In genomic region chr12:91742916-91743315, GRCm38 (mm10) we compare ENCODE assay signal across 23 mouse cellular contexts.
"Had no signal": no experiment of that assay in that cellular context is flagged by ENCODE, and none has a peak within 500 bp of the region (broad histone marks: within the 10 kb centered on the region; RNA-seq: fewer than 3 reads in every experiment).

No protein-coding gene starts in this region.

- H3K27ac ChIP-seq: kidney, embryonic 15.5 days; left cerebral cortex, adult 2 months; limb, embryonic 12.5 days; limb, embryonic 15.5 days; lung, embryonic 15.5 days; midbrain, embryonic 10.5 days; midbrain, embryonic 13.5 days; neural tube, embryonic 13.5 days; stomach, embryonic 15.5 days had no signal

- H3K4me2 ChIP-seq: kidney, embryonic 15.5 days; limb, embryonic 12.5 days; limb, embryonic 15.5 days; lung, embryonic 15.5 days; midbrain, embryonic 13.5 days; neural tube, embryonic 13.5 days; stomach, embryonic 15.5 days had no signal

- H3K9me3 ChIP-seq: kidney, embryonic 15.5 days; limb, embryonic 12.5 days; limb, embryonic 15.5 days; lung, embryonic 15.5 days; midbrain, embryonic 10.5 days; midbrain, embryonic 13.5 days; neural tube, embryonic 13.5 days; stomach, embryonic 15.5 days had no signal

- H3K4me1 ChIP-seq: limb, embryonic 12.5 days had no signal

- H3K36me3 ChIP-seq: limb, embryonic 12.5 days; lung, embryonic 15.5 days; midbrain, embryonic 13.5 days; stomach, embryonic 15.5 days had no signal

- H3K4me3 ChIP-seq: kidney, embryonic 15.5 days; left cerebral cortex, adult 2 months; limb, embryonic 12.5 days; limb, embryonic 15.5 days; lung, embryonic 15.5 days; midbrain, embryonic 10.5 days; midbrain, embryonic 13.5 days; myocyte; neural tube, embryonic 13.5 days; stomach, embryonic 15.5 days had no signal

- H3K27me3 ChIP-seq: kidney, embryonic 15.5 days; limb, embryonic 12.5 days; limb, embryonic 15.5 days; lung, embryonic 15.5 days; midbrain, embryonic 13.5 days; neural tube, embryonic 13.5 days; stomach, embryonic 15.5 days had no signal

- ATAC-seq: intestine, postnatal 0 days; midbrain, embryonic 13.5 days; midbrain, embryonic 16.5 days had no signal

- H3K9ac ChIP-seq: kidney, embryonic 15.5 days; limb, embryonic 12.5 days; limb, embryonic 15.5 days; lung, embryonic 15.5 days; midbrain, embryonic 13.5 days; neural tube, embryonic 13.5 days; stomach, embryonic 15.5 days had no signal

- DNase-seq: kidney, adult 2 months; kidney, postnatal 10 days; kidney, postnatal 36 days; layer of hippocampus, postnatal 36 days; lung, adult 18-20 months; lung, postnatal 10 days; lung, postnatal 4 days; retina, postnatal 1 day; right cerebral cortex, postnatal 25 days; spleen, adult 18-20 months; thymus, postnatal 36 days had no signal
